Mouse (Mus musculus): Measurements from ENCODE around the gene Ptrhd1. TPM values are rescaled to one million over a fixed set of nuclear protein-coding genes. Genes with fewer than 3 reads are reported as not detected.

Gene Ptrhd1
- polyA plus RNA-seq (2017; shearing (Covaris generic)): 3.2 TPM

DNA sequence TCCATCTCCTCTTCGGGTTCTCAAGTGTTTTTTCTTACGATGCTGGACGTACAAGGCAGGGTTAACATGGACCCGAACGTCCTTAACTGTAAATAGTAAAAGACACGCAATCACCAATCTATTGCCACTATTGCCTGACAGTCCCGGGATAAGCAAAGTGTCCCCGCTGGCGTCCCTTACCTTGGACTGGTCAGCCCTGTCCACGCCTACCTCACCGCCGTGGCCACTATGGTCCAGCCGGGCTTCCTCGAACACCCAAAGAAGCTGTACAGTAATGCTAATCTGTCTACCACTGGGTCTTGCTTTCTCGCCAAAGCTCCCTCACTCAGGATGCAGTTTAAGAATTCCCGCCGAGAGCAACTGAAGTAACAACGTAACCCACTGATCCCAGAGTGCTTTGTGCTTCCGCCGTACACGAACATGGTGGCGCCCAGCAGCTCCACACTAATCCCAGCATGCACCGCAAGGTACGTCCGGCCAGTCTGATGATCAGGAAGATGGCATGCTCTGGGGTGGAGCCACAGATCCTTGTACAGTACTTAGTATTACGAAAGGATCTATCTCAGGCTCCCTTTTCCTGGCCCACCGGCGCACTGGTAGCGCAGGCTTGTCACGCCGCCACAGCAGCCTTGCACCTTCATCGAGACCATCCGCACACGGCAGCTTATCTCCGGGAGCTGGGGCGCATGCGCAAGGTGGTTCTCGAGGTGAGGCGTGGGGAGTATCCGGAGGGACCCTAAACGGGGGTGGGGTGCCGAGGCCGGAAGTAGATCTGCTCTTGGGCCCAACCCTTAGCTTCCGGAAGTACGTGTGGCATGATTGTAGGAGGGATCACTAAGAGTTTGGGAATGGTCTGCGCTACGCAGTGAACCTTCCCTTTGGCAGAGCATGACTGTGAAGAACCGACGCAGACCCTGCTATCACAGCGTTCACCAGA is at the start of gene Ptrhd1, which contains the start of gene Cenpo:
TSS of gene Ptrhd1 (plus strand) at position 456 of the 937 bp plus-strand sequence.
TSS of gene Cenpo (minus strand) at position 723 of the 937 bp plus-strand sequence.

Other genes starting within 250 kb of the Ptrhd1 start
- 0.08 TPM for gene Efr3b, start 195.1 kb upstream of the Ptrhd1 start, polyA plus RNA-seq (2017; shearing (Covaris generic))
- 12.2 TPM for gene Dnajc27, start 151.4 kb upstream of the Ptrhd1 start, polyA plus RNA-seq (2017; shearing (Covaris generic))
- 33.5 TPM for gene Adcy3, start 100.9 kb upstream of the Ptrhd1 start, polyA plus RNA-seq (2017; shearing (Covaris generic))
- gene Cenpo, start 267 bp downstream of the Ptrhd1 start, polyA plus RNA-seq (2017; shearing (Covaris generic)): 27.2 TPM
- gene Ncoa1, start 243.2 kb downstream of the Ptrhd1 start, polyA plus RNA-seq (2017; shearing (Covaris generic)): 55.4 TPM

All from CD4-positive, CD25-positive, alpha-beta regulatory T cell (primary cell).